ENCODE assay signal across 12 mouse cellular contexts in the genomic region with DNA sequence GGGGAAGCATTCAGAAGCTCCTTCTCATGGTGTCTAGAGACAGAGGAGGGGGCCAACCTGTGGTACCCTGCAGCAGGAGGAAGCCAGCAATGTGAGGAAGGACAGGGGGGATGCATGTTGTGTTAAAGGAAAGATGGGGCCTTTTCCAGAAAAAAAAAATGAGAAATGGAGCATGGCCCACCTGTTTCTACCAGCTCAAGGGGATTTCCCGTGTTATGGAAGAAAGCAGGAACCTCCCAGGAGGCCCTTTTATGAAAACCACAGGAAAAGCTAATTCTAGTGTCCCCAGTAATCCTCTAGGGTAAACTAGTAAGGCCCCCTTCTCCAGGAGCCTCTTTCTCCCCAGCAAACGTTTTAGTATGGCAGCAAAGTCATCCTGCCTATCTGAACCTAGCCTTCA.
"Had no signal": no experiment of that assay in that cellular context is flagged by ENCODE, and none has a peak within 500 bp of the region (broad histone marks: within the 10 kb centered on the region; RNA-seq: fewer than 3 reads in every experiment).

No protein-coding gene starts in this region.

- H3K4me2 ChIP-seq: kidney, embryonic 15.5 days; midbrain, embryonic 12.5 days; neural tube, embryonic 13.5 days had no signal

- DNase-seq: kidney, postnatal 25 days; lung, adult 18-20 months; retina, postnatal 1 day; right cerebral cortex, postnatal 4 days; spleen, adult 18-20 months; thymus, adult 18-20 months; thymus, postnatal 14 days had no signal

- H3K36me3 ChIP-seq: kidney, embryonic 15.5 days; midbrain, embryonic 12.5 days; neural tube, embryonic 13.5 days had no signal

- H3K4me1 ChIP-seq: kidney, embryonic 15.5 days; midbrain, embryonic 12.5 days had no signal

- ATAC-seq: midbrain, embryonic 16.5 days had no signal

- H3K9ac ChIP-seq: kidney, embryonic 15.5 days; liver, embryonic 14.5 days; midbrain, embryonic 12.5 days; neural tube, embryonic 13.5 days had no signal

- H3K27ac ChIP-seq: kidney, embryonic 15.5 days; liver, embryonic 14.5 days; midbrain, embryonic 12.5 days; neural tube, embryonic 13.5 days had no signal

- H3K27me3 ChIP-seq: kidney, embryonic 15.5 days; neural tube, embryonic 13.5 days had no signal

- H3K4me3 ChIP-seq: kidney, embryonic 15.5 days; midbrain, embryonic 12.5 days; neural tube, embryonic 13.5 days had no signal

- H3K9me3 ChIP-seq: kidney, embryonic 15.5 days; midbrain, embryonic 12.5 days; neural tube, embryonic 13.5 days had no signal
